Mouse (Mus musculus): ENCODE measurements around the gene Ugt1a8. TPM values are rescaled to one million over a fixed set of nuclear protein-coding genes. Genes with fewer than 3 reads are reported as not detected.

Ugt1a8 gene
- polyA plus RNA-seq, 1 experiment from 2014 or later = not detected

- Histone ChIP-seq H3K27ac (no peak overlapping the region), H3K4me1 (0 out of 2 replicates have a peak, but pooled peaks cover 5% of the 10 kb centered on the region), H3K36me3 (peaks cover 91% of the 10 kb centered on the region), H3K9me3 (peaks cover 13% of the 10 kb centered on the region; the same call in 1 of the 2 replicates), H3K27me3 (ENCODE audit: insufficient read depth, poor library complexity, severe bottlenecking) (no peaks in the 10 kb centered on the region), H3K4me3 (no peak overlapping the region)
- 83% methylated on average over 6 of the region's 6 CpGs for WGBS
- DNase-seq (ENCODE audit: low spot score) = no peak
Observed at GRCm38 (mm10) chr1:88268070-88268469, 180.5 kb downstream of the Ugt1a8 start.

Other genes with a start within 250 kb of the Ugt1a8 start
- gene Dgkd, start 234.5 kb upstream of the Ugt1a8 start, polyA plus RNA-seq (2016; fragmentation: Nextera tagmentation; extraction: Ambion mirVana) = 26.6 and 31.6 TPM in 2 replicates
- gene Usp40, start 79.3 kb upstream of the Ugt1a8 start, polyA plus RNA-seq (2016; fragmentation: Nextera tagmentation; extraction: Ambion mirVana) = 33.5 and 34.5 TPM in 2 replicates
- gene Ugt1a10, start 32.4 kb upstream of the Ugt1a8 start, polyA plus RNA-seq (2016; fragmentation: Nextera tagmentation; extraction: Ambion mirVana) = not detected in 2 replicates
- not detected in 2 replicates for gene Ugt1a9, start 17.0 kb upstream of the Ugt1a8 start, polyA plus RNA-seq (2016; fragmentation: Nextera tagmentation; extraction: Ambion mirVana)
- gene Ugt1a7c, start 7.2 kb downstream of the Ugt1a8 start, polyA plus RNA-seq (2016; fragmentation: Nextera tagmentation; extraction: Ambion mirVana) = 0.30 and 0.79 TPM in 2 replicates
- not detected in 2 replicates for gene Ugt1a6b, start 15.4 kb downstream of the Ugt1a8 start, polyA plus RNA-seq (2016; fragmentation: Nextera tagmentation; extraction: Ambion mirVana)
- gene Ugt1a6a, start 47.0 kb downstream of the Ugt1a8 start, polyA plus RNA-seq (2016; fragmentation: Nextera tagmentation; extraction: Ambion mirVana) = not detected in 2 replicates
- not detected in 2 replicates for gene Ugt1a5, start 78.2 kb downstream of the Ugt1a8 start, polyA plus RNA-seq (2016; fragmentation: Nextera tagmentation; extraction: Ambion mirVana)
- 0.13 TPM in 1 of 2 replicates, not detected in the other for gene Ugt1a2, start 112.8 kb downstream of the Ugt1a8 start, polyA plus RNA-seq (2016; fragmentation: Nextera tagmentation; extraction: Ambion mirVana)
- gene Dnajb3, start 118.0 kb downstream of the Ugt1a8 start, polyA plus RNA-seq (2016; fragmentation: Nextera tagmentation; extraction: Ambion mirVana) = 8.1 and 9.9 TPM in 2 replicates
- not detected in 2 replicates for gene Ugt1a1, start 124.1 kb downstream of the Ugt1a8 start, polyA plus RNA-seq (2016; fragmentation: Nextera tagmentation; extraction: Ambion mirVana)
- gene Mroh2a, start 139.2 kb downstream of the Ugt1a8 start, polyA plus RNA-seq (2016; fragmentation: Nextera tagmentation; extraction: Ambion mirVana) = 0.58 and 0.82 TPM in 2 replicates
- 143 and 155 TPM in 2 replicates for gene Hjurp, start 189.8 kb downstream of the Ugt1a8 start, polyA plus RNA-seq (2016; fragmentation: Nextera tagmentation; extraction: Ambion mirVana)
- 0.11 and 0.15 TPM in 2 replicates for gene Trpm8, start 189.8 kb downstream of the Ugt1a8 start, polyA plus RNA-seq (2016; fragmentation: Nextera tagmentation; extraction: Ambion mirVana)